Mouse (Mus musculus): ENCODE measurements around the gene 1700003F12Rik. TPM values are rescaled to one million over a fixed set of nuclear protein-coding genes. Genes with fewer than 3 reads are reported as not detected.

The 1700003F12Rik gene
- total and polyA plus RNA-seq, 2 experiments from 2014 or later = 2.5 to 5.3 TPM

- no peak overlapping the region for H3K27ac ChIP-seq (ENCODE audit: low read depth, low read length)
- no peak for TF ChIP-seq CTCF (IDR thresholded peaks at IDR 0.05)
- 92% methylated on average over 4 of the region's 4 CpGs for WGBS
- H3K27me3 ChIP-seq (ENCODE audit: insufficient read depth, low read length) = no peaks in the 10 kb centered on the region
- H3K9me3 ChIP-seq (ENCODE audit: low read length) = no peaks in the 10 kb centered on the region
- peaks cover 20% of the 10 kb centered on the region for H3K36me3 ChIP-seq (ENCODE audit: insufficient read depth, low read length)
- H3K4me3 ChIP-seq (ENCODE audit: low read depth, low read length) = no peak overlapping the region
- no peak for ATAC-seq (ENCODE audit: low FRiP score)
- H3K9ac ChIP-seq (replicated peaks; ENCODE audit: low read length, poor library complexity, severe bottlenecking) = no peak overlapping the region
- DNase-seq (ENCODE audit: low spot score) = no peak
- H3K4me1 ChIP-seq (ENCODE audit: insufficient read depth, low read length) = no peaks in the 10 kb centered on the region
- no peak overlapping the region for H3K4me2 ChIP-seq (ENCODE audit: low read depth, low read length, poor library complexity, severe bottlenecking)
These were observed 38.4 kb upstream of the 1700003F12Rik start for GRCm38 (mm10) chr2:154508450-154508849.

GRCm38 (mm10) chr2:154510141-154510540 lies 36.7 kb upstream of the 1700003F12Rik start:
- H3K27ac ChIP-seq (ENCODE audit: low read depth, low read length) = no peak overlapping the region
- H3K4me1 ChIP-seq (ENCODE audit: insufficient read depth, low read length) = no peaks in the 10 kb centered on the region
- H3K4me3 ChIP-seq (ENCODE audit: low read depth, low read length) = no peak overlapping the region
- peaks cover 20% of the 10 kb centered on the region for H3K36me3 ChIP-seq (ENCODE audit: insufficient read depth, low read length)
- H3K27me3 ChIP-seq (ENCODE audit: insufficient read depth, low read length) = no peaks in the 10 kb centered on the region
- TF ChIP-seq CTCF (IDR thresholded peaks at IDR 0.05) = no peak
- no peak overlapping the region for H3K4me2 ChIP-seq (ENCODE audit: low read depth, low read length, poor library complexity, severe bottlenecking)
- H3K9me3 ChIP-seq (ENCODE audit: low read length) = no peaks in the 10 kb centered on the region
- 89% methylated on average over 3 of the region's 3 CpGs for WGBS
- ATAC-seq (ENCODE audit: low FRiP score) (no peak), DNase-seq (ENCODE audit: low spot score) (no peak)
- H3K9ac ChIP-seq (replicated peaks; ENCODE audit: low read length, poor library complexity, severe bottlenecking) = no peak overlapping the region

- WGBS = 87% methylated on average over 3 of the region's 3 CpGs
- ATAC-seq (ENCODE audit: low FRiP score) = no peak
- TF ChIP-seq CTCF (IDR thresholded peaks at IDR 0.05) = no peak
- H3K4me3 ChIP-seq (ENCODE audit: low read depth, low read length) = no peak overlapping the region
- no peaks in the 10 kb centered on the region for H3K27me3 ChIP-seq (ENCODE audit: insufficient read depth, low read length)
- H3K9ac ChIP-seq (replicated peaks; ENCODE audit: low read length, poor library complexity, severe bottlenecking) = no peak overlapping the region
- no peak overlapping the region for H3K27ac ChIP-seq (ENCODE audit: low read depth, low read length)
- H3K36me3 ChIP-seq (ENCODE audit: insufficient read depth, low read length) = peaks cover 14% of the 10 kb centered on the region; the same call in 1 of the 2 replicates
- DNase-seq (ENCODE audit: low spot score) = no peak
- H3K4me1 ChIP-seq (ENCODE audit: insufficient read depth, low read length) = no peaks in the 10 kb centered on the region
- H3K4me2 ChIP-seq (ENCODE audit: low read depth, low read length, poor library complexity, severe bottlenecking) = no peak overlapping the region
- H3K9me3 ChIP-seq (ENCODE audit: low read length) = no peaks in the 10 kb centered on the region
These were observed 29.9 kb upstream of the 1700003F12Rik start for GRCm38 (mm10) chr2:154516944-154517343.

- 98% methylated on average over 5 of the region's 5 CpGs for WGBS
- Histone ChIP-seq H3K4me2 (ENCODE audit: low read depth, low read length, poor library complexity, severe bottlenecking) (no peak overlapping the region), H3K9me3 (ENCODE audit: low read length) (no peaks in the 10 kb centered on the region), H3K4me1 (ENCODE audit: insufficient read depth, low read length) (no peaks in the 10 kb centered on the region), H3K4me3 (ENCODE audit: low read depth, low read length) (no peak overlapping the region), H3K9ac (replicated peaks; ENCODE audit: low read length, poor library complexity, severe bottlenecking) (no peak overlapping the region), H3K27ac (ENCODE audit: low read depth, low read length) (no peak overlapping the region), H3K27me3 (ENCODE audit: insufficient read depth, low read length) (no peaks in the 10 kb centered on the region), H3K36me3 (ENCODE audit: insufficient read depth, low read length) (peaks cover 12% of the 10 kb centered on the region; the same call in 1 of the 2 replicates)
- ATAC-seq (ENCODE audit: low FRiP score) (no peak), DNase-seq (ENCODE audit: low spot score) (no peak)
- no peak for TF ChIP-seq CTCF (IDR thresholded peaks at IDR 0.05)
These were observed 29.5 kb upstream of the 1700003F12Rik start for GRCm38 (mm10) chr2:154517424-154517823.

- H3K4me3 ChIP-seq (ENCODE audit: low read depth, low read length) = no peak overlapping the region
- no peaks in the 10 kb centered on the region for H3K9me3 ChIP-seq (ENCODE audit: low read length)
- no peak overlapping the region for H3K4me2 ChIP-seq (ENCODE audit: low read depth, low read length, poor library complexity, severe bottlenecking)
- TF ChIP-seq CTCF (IDR thresholded peaks at IDR 0.05) = no peak
- H3K27me3 ChIP-seq (ENCODE audit: insufficient read depth, low read length) = no peaks in the 10 kb centered on the region
- no peak overlapping the region for H3K27ac ChIP-seq (ENCODE audit: low read depth, low read length)
- ATAC-seq (ENCODE audit: low FRiP score) (no peak), DNase-seq (ENCODE audit: low spot score) (no peak)
- H3K36me3 ChIP-seq (ENCODE audit: insufficient read depth, low read length) = peaks cover 22% of the 10 kb centered on the region; the same call in 1 of the 2 replicates
- no peak overlapping the region for H3K9ac ChIP-seq (replicated peaks; ENCODE audit: low read length, poor library complexity, severe bottlenecking)
- H3K4me1 ChIP-seq (ENCODE audit: insufficient read depth, low read length) = no peaks in the 10 kb centered on the region
These were observed 25.4 kb upstream of the 1700003F12Rik start for GRCm38 (mm10) chr2:154521449-154521848.

- 95% methylated on average over 5 of the region's 5 CpGs for WGBS
- DNase-seq (ENCODE audit: low spot score) = no peak
- TF ChIP-seq CTCF (IDR thresholded peaks at IDR 0.05) = no peak
- H3K4me1 ChIP-seq (ENCODE audit: insufficient read depth, low read length) = no peaks in the 10 kb centered on the region
- H3K27ac ChIP-seq (ENCODE audit: low read depth, low read length) = no peak overlapping the region
- H3K4me3 ChIP-seq (ENCODE audit: low read depth, low read length) = no peak overlapping the region
- H3K4me2 ChIP-seq (ENCODE audit: low read depth, low read length, poor library complexity, severe bottlenecking) = no peak overlapping the region
- no peak for ATAC-seq (ENCODE audit: low FRiP score)
- H3K36me3 ChIP-seq (ENCODE audit: insufficient read depth, low read length) = peaks cover 22% of the 10 kb centered on the region; the same call in 1 of the 2 replicates
- H3K27me3 ChIP-seq (ENCODE audit: insufficient read depth, low read length) = no peaks in the 10 kb centered on the region
- no peak overlapping the region for H3K9ac ChIP-seq (replicated peaks; ENCODE audit: low read length, poor library complexity, severe bottlenecking)
- no peaks in the 10 kb centered on the region for H3K9me3 ChIP-seq (ENCODE audit: low read length)
These were observed 24.6 kb upstream of the 1700003F12Rik start for GRCm38 (mm10) chr2:154522334-154522733.
